Mouse (Mus musculus) forebrain, embryonic 16.5 days (tissue): ENCODE results near the gene Inhbb. TPM values are rescaled to one million over a fixed set of nuclear protein-coding genes. Genes with fewer than 3 reads are reported as not detected.

Source experiments
- ATAC-seq: fragments of 200-750 bp; cut with Nextera tagmentation; 2 replicates; pipeline ENCODE4 v1.8.0; 2017; ENCODE audit warnings: mild to moderate bottlenecking, moderate library complexity
- H3K27ac ChIP-seq: fragments of 300-500 bp; sonication (generic); 2 replicates; pipeline ENCODE4 v1.5.1; 2014; ENCODE audit warnings: low read length, control low read depth
- H3K27me3 ChIP-seq: fragments of 300-500 bp; sonication (generic); replicated peaks from 2 replicates; pipeline ENCODE4 v1.6.1; 2014; ENCODE audit warnings: low read length; ENCODE audit not compliant: control insufficient read depth, insufficient read depth
- H3K36me3 ChIP-seq: fragments of 300-500 bp; sonication (generic); 2 replicates; pipeline ENCODE4 v1.6.1; 2014; ENCODE audit not compliant: control insufficient read depth, insufficient read depth
- H3K4me1 ChIP-seq: fragments of 300-500 bp; sonication (generic); replicated peaks from 2 replicates; pipeline ENCODE4 v1.6.1; 2014; ENCODE audit warnings: low read length; ENCODE audit not compliant: control insufficient read depth, insufficient read depth
- H3K4me2 ChIP-seq: fragments of 300-500 bp; sonication (generic); 2 replicates; pipeline ENCODE4 v1.6.1; 2014; ENCODE audit warnings: mild to moderate bottlenecking, low read length, control low read depth
- H3K4me3 ChIP-seq: fragments of 300-500 bp; sonication (generic); replicated peaks from 2 replicates; pipeline ENCODE4 v1.5.1; 2014; ENCODE audit warnings: mild to moderate bottlenecking, low read length, control low read depth
- H3K9ac ChIP-seq: fragments of 300-500 bp; sonication (generic); replicated peaks from 2 replicates; pipeline ENCODE4 v1.6.1; 2014; ENCODE audit warnings: low read depth, low read length, control low read depth
- H3K9me3 ChIP-seq: fragments of 300-500 bp; sonication (generic); 2 replicates; pipeline ENCODE4 v1.6.1; 2016; ENCODE audit warnings: low read length; ENCODE audit not compliant: control insufficient read depth
- WGBS: fragments of 180-500 bp; shearing (Covaris S2); extraction: QIAGEN DNeasy Blood & Tissue Kit; methylation state at CpG from one replicate; pipeline ENCODE4 v1.1.7; 2014; 5-methylcytosine and 5-hydroxymethylcytosine counted together
- polyA plus RNA-seq: library from polyadenylated mRNA; unstranded; fragments of >200 nt; fragmentation: Nextera tagmentation; extraction: Ambion mirVana; gene quantifications from 2 replicates; pipeline ENCODE4 v1.2.1, GENCODE M21; 2015

Inhbb gene
- polyA plus RNA-seq, 1 experiment from 2014 or later = 5.9 TPM

DNA sequence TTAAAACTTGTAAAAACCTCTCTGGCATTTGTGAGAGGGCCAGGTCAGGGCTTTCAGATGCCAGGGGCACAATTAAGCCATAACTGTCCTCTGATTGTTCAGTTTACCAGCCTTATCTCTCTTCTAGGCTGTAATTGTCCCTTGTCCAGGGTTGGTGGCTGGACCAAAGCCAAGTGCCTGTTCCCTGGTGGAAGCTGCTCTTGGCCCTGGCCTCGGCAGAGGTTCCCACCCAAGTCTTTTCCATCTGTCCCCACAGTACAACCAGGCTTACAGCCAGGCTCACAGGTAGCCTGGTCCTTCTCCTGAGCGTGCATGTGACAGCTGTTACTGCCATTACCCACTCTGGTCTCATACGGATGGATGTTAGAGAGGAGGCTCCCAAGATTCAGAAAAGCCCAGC is 30.7 kb downstream of the Inhbb start:
- ATAC-seq = no peak
- H3K9ac ChIP-seq = no peak overlapping the region
- no peaks in the 10 kb centered on the region for H3K27me3 ChIP-seq
- peak overlapping the region; percentile 6; the same call in 1 of the 2 replicates for H3K27ac ChIP-seq
- no peak overlapping the region for H3K4me2 ChIP-seq
- H3K9me3 ChIP-seq = no peaks in the 10 kb centered on the region
- H3K4me3 ChIP-seq = no peak overlapping the region
- H3K4me1 ChIP-seq = peaks cover 28% of the 10 kb centered on the region
- no peaks in the 10 kb centered on the region for H3K36me3 ChIP-seq
- WGBS = 39% methylated on average over 3 of the region's 3 CpGs

DNA sequence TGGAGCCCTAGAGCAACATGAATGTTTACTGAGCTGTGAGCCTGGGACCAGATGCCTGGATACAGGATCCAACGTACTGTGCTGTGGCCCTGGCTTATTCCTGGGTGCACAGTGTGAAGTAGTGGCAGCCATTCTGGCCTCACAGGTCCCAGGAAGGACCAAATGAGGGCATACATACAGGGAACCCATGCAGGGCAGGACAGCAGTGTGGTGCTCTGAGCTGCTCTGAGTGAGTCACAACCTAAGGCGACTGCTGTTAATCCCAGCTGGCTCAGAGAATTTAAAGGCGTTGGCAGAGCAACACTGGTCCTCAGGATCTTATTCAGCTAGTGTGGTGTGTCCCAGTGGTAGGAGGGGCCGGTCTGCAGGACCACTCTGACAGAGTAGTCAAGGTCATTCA is 31.4 kb downstream of the Inhbb start:
- no peaks in the 10 kb centered on the region for H3K27me3 ChIP-seq
- H3K4me1 ChIP-seq = peaks cover 28% of the 10 kb centered on the region
- no peak overlapping the region for H3K9ac ChIP-seq
- 48% methylated on average over 4 of the region's 4 CpGs for WGBS
- no peak overlapping the region for H3K4me2 ChIP-seq
- no peaks in the 10 kb centered on the region for H3K9me3 ChIP-seq
- ATAC-seq = 0 out of 2 replicates have a peak, but pooled peaks have one; percentile 1
- no peak overlapping the region for H3K4me3 ChIP-seq
- no peak overlapping the region for H3K27ac ChIP-seq
- H3K36me3 ChIP-seq = no peaks in the 10 kb centered on the region

DNA sequence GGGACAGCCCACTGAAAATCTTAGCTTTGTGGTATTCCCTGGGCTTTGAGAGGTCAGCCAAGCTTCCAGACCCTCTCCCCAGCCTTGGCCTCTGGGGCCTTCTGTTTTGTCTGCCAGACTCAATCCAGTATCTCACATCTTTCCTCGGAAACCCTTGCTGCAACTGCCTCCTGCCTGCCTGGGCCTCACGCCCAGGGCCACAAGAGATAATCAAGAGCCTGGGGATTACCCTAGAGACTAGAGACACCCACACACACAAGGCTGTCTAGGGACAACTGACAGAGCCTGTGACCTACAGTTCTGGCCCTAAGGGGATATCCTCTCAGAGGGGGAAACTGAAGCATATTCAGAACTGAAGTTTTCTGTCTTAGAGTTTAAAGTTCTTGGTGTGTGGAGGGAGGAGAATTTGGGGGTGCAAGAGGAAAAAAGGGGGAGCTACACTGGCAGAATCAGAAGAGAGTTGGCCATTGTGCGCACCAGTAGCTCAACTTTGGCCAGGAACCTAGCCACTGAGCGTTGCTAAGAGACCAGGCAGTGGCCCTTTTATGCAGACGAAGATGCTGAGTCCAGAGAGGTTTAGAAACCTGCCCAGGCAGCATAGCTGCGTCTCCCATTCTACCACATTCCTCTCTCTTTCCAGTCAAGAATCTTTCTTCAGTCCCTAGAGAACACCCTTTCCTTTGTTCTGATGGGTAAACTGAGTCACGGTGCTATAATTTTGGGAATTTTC is 32.1 kb downstream of the Inhbb start:
- ATAC-seq = 0 out of 2 replicates have a peak, but pooled peaks have one; percentile 12
- no peak overlapping the region for H3K9ac ChIP-seq
- H3K27ac ChIP-seq = peak overlapping the region; percentile 51
- peaks cover 28% of the 10 kb centered on the region for H3K4me1 ChIP-seq
- H3K4me2 ChIP-seq = no peak overlapping the region
- 37% methylated on average over 7 of the region's 7 CpGs for WGBS
- H3K36me3 ChIP-seq = no peaks in the 10 kb centered on the region
- H3K4me3 ChIP-seq = no peak overlapping the region
- H3K9me3 ChIP-seq = no peaks in the 10 kb centered on the region
- no peaks in the 10 kb centered on the region for H3K27me3 ChIP-seq

DNA sequence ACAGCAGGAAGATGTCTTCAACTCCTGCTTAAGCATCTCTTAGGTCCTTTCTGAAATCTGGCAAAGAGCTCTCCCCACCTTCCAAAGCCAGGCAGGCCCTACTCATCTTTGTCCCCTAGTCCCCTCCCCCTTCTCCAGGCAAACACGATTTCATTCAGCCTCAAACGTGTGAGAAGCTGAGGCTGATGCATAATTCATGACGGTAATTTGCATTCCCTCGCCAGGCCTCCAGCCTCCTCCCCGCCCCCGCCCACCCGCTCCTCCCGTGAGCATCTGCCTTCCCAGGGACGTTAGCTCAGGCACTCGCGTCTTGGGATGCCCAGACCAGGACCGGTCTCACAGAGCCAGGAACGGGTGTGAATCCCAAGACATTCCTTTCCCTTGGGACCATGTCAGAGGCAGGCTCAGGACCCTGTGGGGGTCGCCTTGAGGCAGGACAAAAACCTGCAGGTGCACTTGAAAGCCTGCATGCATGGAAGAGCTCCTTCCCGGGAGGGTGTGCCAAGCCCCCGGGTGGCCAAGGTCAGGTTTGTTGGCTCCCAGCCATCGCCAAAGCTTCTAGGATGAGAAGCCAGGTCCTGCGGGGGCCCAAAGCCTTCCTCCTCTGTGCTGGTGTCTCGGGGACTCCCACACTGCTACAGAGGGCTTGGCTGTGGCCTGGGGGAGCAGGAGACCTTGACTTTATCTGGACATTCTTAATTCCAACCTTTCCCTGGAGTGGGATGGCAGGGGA is 33.2 kb downstream of the Inhbb start:
- Histone ChIP-seq H3K9me3 (no peaks in the 10 kb centered on the region), H3K36me3 (no peaks in the 10 kb centered on the region), H3K4me3 (peak overlapping the region; percentile 23), H3K9ac (peak overlapping the region; percentile 40), H3K27ac (peak overlapping the region; percentile 56), H3K4me2 (peak overlapping the region; percentile 49), H3K27me3 (no peaks in the 10 kb centered on the region), H3K4me1 (peaks cover 35% of the 10 kb centered on the region)
- WGBS = 2% methylated on average over 19 of the region's 19 CpGs
- ATAC-seq = peak; percentile 87

DNA sequence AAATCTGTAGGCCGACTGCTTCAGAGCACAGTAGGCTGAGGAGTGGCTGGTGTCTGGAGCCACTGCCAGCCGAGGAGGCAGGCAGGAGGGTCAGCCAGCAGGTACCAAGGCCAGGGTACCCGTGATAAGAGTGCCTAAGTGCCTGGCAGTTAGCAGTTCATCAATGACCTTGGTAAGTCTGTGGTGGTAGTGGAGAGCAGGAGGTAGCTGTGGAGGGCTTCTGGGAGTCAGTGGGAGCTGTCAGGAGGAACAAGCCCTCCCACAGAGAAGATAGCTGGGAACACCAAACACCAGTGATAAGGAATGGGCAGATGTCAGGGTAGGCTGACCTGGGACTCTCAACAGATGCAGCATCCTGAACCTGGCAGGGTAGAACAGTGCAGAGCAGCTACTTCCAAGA is 35.7 kb downstream of the Inhbb start:
- Histone ChIP-seq H3K36me3 (no peaks in the 10 kb centered on the region), H3K4me2 (no peak overlapping the region), H3K27me3 (no peaks in the 10 kb centered on the region), H3K9ac (no peak overlapping the region), H3K27ac (no peak overlapping the region), H3K4me1 (peaks cover 33% of the 10 kb centered on the region), H3K4me3 (no peak overlapping the region), H3K9me3 (no peaks in the 10 kb centered on the region)
- 85% methylated on average over 3 of the region's 3 CpGs for WGBS
- ATAC-seq = no peak

DNA sequence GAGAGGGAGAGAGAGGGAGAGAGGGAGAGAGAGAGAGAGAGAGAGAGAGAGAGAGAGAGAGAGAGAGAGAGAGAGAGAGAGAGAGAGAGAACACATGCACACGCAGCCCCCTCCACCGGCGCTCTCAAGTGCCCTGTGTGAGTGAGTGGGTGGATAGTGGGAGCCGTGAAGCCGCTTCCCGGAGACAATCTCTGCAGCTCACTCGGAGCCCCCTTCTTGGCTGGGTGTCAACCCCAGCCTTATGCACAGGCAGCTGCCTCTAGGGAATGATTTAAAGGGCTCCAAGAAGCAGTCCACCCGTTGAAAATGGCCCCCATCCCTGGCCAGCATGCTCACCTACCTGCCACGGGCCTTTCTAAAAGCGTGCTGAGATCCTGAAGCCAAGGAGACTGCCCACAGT is 38.1 kb downstream of the Inhbb start:
- no peaks in the 10 kb centered on the region for H3K9me3 ChIP-seq
- no peak overlapping the region for H3K4me2 ChIP-seq
- H3K36me3 ChIP-seq = no peaks in the 10 kb centered on the region
- WGBS = 31% methylated on average over 10 of the region's 10 CpGs
- ATAC-seq = peak; percentile 60
- peak overlapping the region; percentile 30; the same call in 1 of the 2 replicates for H3K9ac ChIP-seq
- no peaks in the 10 kb centered on the region for H3K27me3 ChIP-seq
- H3K4me1 ChIP-seq = peaks cover 10% of the 10 kb centered on the region
- H3K27ac ChIP-seq = peak overlapping the region; percentile 34; the same call in 1 of the 2 replicates
- no peak overlapping the region for H3K4me3 ChIP-seq

DNA sequence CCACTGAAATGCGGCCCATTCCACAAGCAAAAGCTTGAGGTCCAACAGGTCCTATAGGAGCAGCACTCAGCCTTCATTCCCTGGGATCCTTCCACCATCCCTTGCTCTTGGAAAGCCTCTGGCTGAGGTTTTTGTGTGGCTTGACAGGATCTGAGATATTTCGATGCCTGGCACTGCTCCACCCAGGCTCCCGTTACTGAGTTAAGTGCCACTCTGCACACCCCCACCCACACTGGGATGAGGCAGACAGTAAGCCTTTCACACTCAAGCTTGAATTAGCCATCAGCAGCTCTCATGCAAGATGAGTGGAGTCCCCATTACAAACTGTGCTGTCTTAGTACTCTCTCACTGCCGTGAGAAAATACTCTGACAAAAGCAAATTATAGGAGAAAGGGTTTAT is 41.4 kb downstream of the Inhbb start:
- no peak overlapping the region for H3K9ac ChIP-seq
- no peak overlapping the region for H3K4me2 ChIP-seq
- WGBS = 58% methylated on average over 4 of the region's 4 CpGs
- no peak overlapping the region for H3K27ac ChIP-seq
- H3K4me1 ChIP-seq = peaks cover 7% of the 10 kb centered on the region
- no peak for ATAC-seq
- H3K4me3 ChIP-seq = no peak overlapping the region
- no peaks in the 10 kb centered on the region for H3K27me3 ChIP-seq
- no peaks in the 10 kb centered on the region for H3K36me3 ChIP-seq
- no peaks in the 10 kb centered on the region for H3K9me3 ChIP-seq

DNA sequence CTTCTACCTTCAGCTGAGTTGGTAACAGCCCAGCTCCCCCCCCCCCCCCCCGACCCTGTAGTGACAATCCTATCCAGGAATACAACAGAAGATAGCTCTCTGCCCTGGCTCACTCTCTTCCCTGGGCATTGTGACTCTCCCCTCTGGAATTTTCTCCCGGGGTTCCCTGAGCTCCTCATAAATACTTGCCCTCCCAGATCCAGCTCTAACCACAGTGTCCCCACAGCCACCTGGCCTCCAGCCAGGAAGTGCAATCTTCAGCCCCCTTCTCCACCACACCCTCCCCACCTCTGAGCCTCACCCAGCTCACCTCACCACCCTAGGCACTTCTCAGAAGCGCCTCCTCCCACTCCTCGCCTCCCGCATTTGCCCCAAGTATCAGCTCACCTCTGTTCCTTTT is 46.7 kb downstream of the Inhbb start:
- no peak for ATAC-seq
- Histone ChIP-seq H3K27me3 (no peaks in the 10 kb centered on the region), H3K36me3 (no peaks in the 10 kb centered on the region), H3K9me3 (no peaks in the 10 kb centered on the region), H3K9ac (no peak overlapping the region), H3K4me1 (no peaks in the 10 kb centered on the region), H3K4me3 (no peak overlapping the region), H3K27ac (no peak overlapping the region), H3K4me2 (no peak overlapping the region)
- WGBS = 76% methylated on average over 4 of the region's 5 CpGs

DNA sequence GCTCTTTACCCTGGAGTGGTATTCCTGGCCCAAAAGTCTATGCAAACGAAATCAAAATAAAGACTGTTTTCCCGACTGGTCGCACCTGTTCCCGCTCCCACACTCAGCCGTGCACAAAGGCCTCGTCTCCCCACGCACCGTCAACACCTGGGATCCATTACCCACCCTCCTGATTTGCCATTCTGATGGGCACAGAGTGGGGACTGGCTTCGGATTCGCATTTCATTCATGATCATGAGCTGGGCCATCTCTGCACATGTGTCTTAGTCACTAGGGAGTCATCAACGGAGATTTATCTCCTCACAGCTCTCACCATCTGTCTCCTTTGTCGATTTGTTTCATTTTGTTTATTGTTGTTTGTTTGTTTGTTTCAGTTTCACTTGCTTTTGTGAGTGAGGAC is 54.5 kb downstream of the Inhbb start:
- Histone ChIP-seq H3K9ac (no peak overlapping the region), H3K27ac (no peak overlapping the region), H3K9me3 (no peaks in the 10 kb centered on the region), H3K36me3 (no peaks in the 10 kb centered on the region), H3K4me1 (no peaks in the 10 kb centered on the region), H3K4me2 (no peak overlapping the region), H3K27me3 (no peaks in the 10 kb centered on the region), H3K4me3 (no peak overlapping the region)
- no peak for ATAC-seq
- WGBS = 81% methylated on average over 12 of the region's 12 CpGs
